Mouse (Mus musculus) lung, postnatal 0 days (tissue): ENCODE results near the gene Dynlt1b. TPM values are rescaled to one million over a fixed set of nuclear protein-coding genes. Genes with fewer than 3 reads are reported as not detected.
"Not testable (repeated sequence)": the region's sequence is repeated elsewhere in the genome, so short reads cannot be mapped to it uniquely, and the experiment has no call there.

Experiments used
- ATAC-seq: fragments of 200-750 bp; cut with Nextera tagmentation; 2 replicates; pipeline ENCODE4 v1.8.0; 2017; ENCODE audit warnings: moderate library complexity
- DNase-seq: peaks from one replicate; pipeline ENCODE4 v3.0.0-alpha.2; 2016; ENCODE audit warnings: low spot score
- H3K27ac ChIP-seq: fragments of 300-500 bp; sonication (generic); 2 replicates; pipeline ENCODE4 v1.5.1; 2014; ENCODE audit warnings: antibody characterized with exemption, mild to moderate bottlenecking, low read length, mixed read lengths
- H3K27me3 ChIP-seq: fragments of 300-500 bp; sonication (generic); replicated peaks from 2 replicates; pipeline ENCODE4 v1.6.1; 2014; ENCODE audit warnings: low read length, mixed read lengths; ENCODE audit not compliant: insufficient read depth
- H3K36me3 ChIP-seq: fragments of 300-500 bp; sonication (generic); 2 replicates; pipeline ENCODE4 v1.6.1; 2014; ENCODE audit warnings: low read length, mixed read lengths; ENCODE audit not compliant: insufficient read depth
- H3K4me1 ChIP-seq: fragments of 300-500 bp; sonication (generic); 2 replicates; pipeline ENCODE4 v1.6.1; 2014; ENCODE audit warnings: antibody characterized with exemption, low read depth, low read length, mixed read lengths; ENCODE audit not compliant: insufficient read depth
- H3K4me2 ChIP-seq: fragments of 300-500 bp; sonication (generic); replicated peaks from 2 replicates; pipeline ENCODE4 v1.6.1; 2014; ENCODE audit warnings: low read depth, mild to moderate bottlenecking, low read length, moderate library complexity, mixed read lengths
- H3K4me3 ChIP-seq: fragments of 300-500 bp; sonication (generic); 2 replicates; pipeline ENCODE4 v1.5.1; 2014; ENCODE audit warnings: low read depth, low read length
- H3K9ac ChIP-seq: fragments of 300-500 bp; sonication (generic); replicated peaks from 2 replicates; pipeline ENCODE4 v1.6.1; 2014; ENCODE audit warnings: low read depth, mild to moderate bottlenecking
- H3K9me3 ChIP-seq: fragments of 300-500 bp; sonication (generic); 2 replicates; pipeline ENCODE4 v1.6.1; 2016; ENCODE audit warnings: low read length, mixed read lengths
- WGBS: fragments of 180-500 bp; shearing (Covaris S2); extraction: QIAGEN DNeasy Blood & Tissue Kit; methylation state at CpG from one replicate; pipeline ENCODE4 v1.1.7; 2014; 5-methylcytosine and 5-hydroxymethylcytosine counted together
- polyA plus RNA-seq: library from polyadenylated mRNA; unstranded; fragments of >200 nt; fragmentation: Nextera tagmentation; extraction: Ambion mirVana; gene quantifications from 2 replicates; pipeline ENCODE4 v1.2.1, GENCODE M21; 2015

Gene Dynlt1b
- polyA plus RNA-seq, 1 experiment from 2014 or later = 571 TPM

DNA sequence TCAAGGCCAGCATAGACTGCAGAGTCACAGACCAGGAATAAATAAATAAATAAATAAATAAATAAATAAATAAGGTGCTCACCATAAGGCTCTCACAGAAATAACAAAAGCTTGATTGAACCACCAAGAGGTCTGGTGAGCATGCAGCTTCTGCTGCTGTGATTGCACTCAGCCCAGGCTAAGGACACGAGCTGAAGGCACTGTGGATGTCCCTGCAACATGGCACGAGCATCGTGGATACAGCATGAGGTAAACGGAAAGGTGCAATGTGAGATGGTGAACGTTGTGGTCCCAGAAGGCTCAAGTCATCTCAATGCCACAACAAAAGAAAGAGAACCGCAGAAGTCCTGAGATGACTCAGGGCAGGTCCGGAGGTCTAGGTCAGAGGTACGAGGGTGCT is 52.3 kb downstream of the Dynlt1b start:
- not testable (repeated sequence) for H3K4me1 ChIP-seq, H3K9me3 ChIP-seq, H3K27me3 ChIP-seq, H3K9ac ChIP-seq, H3K36me3 ChIP-seq, H3K27ac ChIP-seq, H3K4me2 ChIP-seq, H3K4me3 ChIP-seq, DNase-seq, ATAC-seq
- whole genome bisulfite sequencing = 76% methylated on average over 6 of the region's 8 CpGs

Other genes with a start within 250 kb of the Dynlt1b start
- 15.0 and 16.1 TPM in 2 replicates for gene Tmem181a, start 173.3 kb upstream of the Dynlt1b start, polyA plus RNA-seq
- gene Dynlt1a, start 112.6 kb upstream of the Dynlt1b start, polyA plus RNA-seq = 6.4 and 7.0 TPM in 2 replicates
- 29.1 and 30.1 TPM in 2 replicates for gene Dynlt1c, start 171.6 kb downstream of the Dynlt1b start, polyA plus RNA-seq
- gene Dynlt1f, start 225.8 kb downstream of the Dynlt1b start, polyA plus RNA-seq = 185 and 188 TPM in 2 replicates
- 0.40 and 0.67 TPM in 2 replicates for gene Sytl3, start 229.0 kb downstream of the Dynlt1b start, polyA plus RNA-seq